Mouse (Mus musculus) heart, adult 2 months (tissue): Measurements from ENCODE around the gene Josd1. TPM values are rescaled to one million over a fixed set of nuclear protein-coding genes. Genes with fewer than 3 reads are reported as not detected.
A peak's percentile ranks its signal among the peaks of the same experiment; 100 is the strongest.

ENCODE experiments used
- DNase-seq, 2 experiments: peaks; one replicate each; pipeline ENCODE4 v3.0.0; 2021
- H3K27ac ChIP-seq: fragments of 200-600 bp; 2 replicates; pipeline ENCODE4 v1.8.1; 2022
- H3K27me3 ChIP-seq: fragments of 200-500 bp; 2 replicates; pipeline ENCODE4 v1.6.1; 2012; ENCODE audit warnings: mild to moderate bottlenecking, low read length, inconsistent platforms, mixed read lengths; ENCODE audit not compliant: control insufficient read depth, insufficient read depth
- H3K36me3 ChIP-seq: fragments of 200-500 bp; 2 replicates; pipeline ENCODE4 v1.6.1; 2012; ENCODE audit warnings: low read length, inconsistent platforms; ENCODE audit not compliant: control insufficient read depth, insufficient read depth
- H3K4me1 ChIP-seq: fragments of 200-500 bp; 2 replicates; pipeline ENCODE4 v1.6.1; 2011; ENCODE audit warnings: low read length; ENCODE audit not compliant: control insufficient read depth, insufficient read depth
- H3K4me3 ChIP-seq: fragments of 200-600 bp; 2 replicates; pipeline ENCODE4 v1.8.1; 2022
- H3K79me2 ChIP-seq: fragments of 200-500 bp; replicated peaks from 2 replicates; pipeline ENCODE4 v1.6.1; 2012; ENCODE audit warnings: mild to moderate bottlenecking, inconsistent platforms, low read length, moderate library complexity, mixed read lengths; ENCODE audit not compliant: control insufficient read depth, insufficient read depth
- H3K9ac ChIP-seq: fragments of 200-500 bp; 2 replicates; pipeline ENCODE4 v1.6.1; 2012; ENCODE audit warnings: low read depth, mild to moderate bottlenecking, control low read depth, inconsistent platforms, low read length, mixed read lengths
- CTCF ChIP-seq: fragments of 200-600 bp; IDR thresholded peaks from 2 replicates; pipeline ENCODE4 v1.8.1; 2022; ENCODE audit warnings: antibody characterized with exemption, mild to moderate bottlenecking, moderate library complexity
- EP300 ChIP-seq: fragments of 200-500 bp; IDR thresholded peaks from 2 replicates; pipeline ENCODE4 v1.6.1; 2011; ENCODE audit warnings: low read depth, low read length, control low read depth; ENCODE audit not compliant: insufficient read depth
- POLR2A ChIP-seq: fragments of 200-500 bp; IDR thresholded peaks from 2 replicates; pipeline ENCODE4 v1.6.1; 2011; ENCODE audit warnings: mild to moderate bottlenecking, low read depth, low read length, control low read depth; ENCODE audit not compliant: insufficient read depth
- WGBS: fragments of 180-500 bp; shearing (Covaris S2); methylation state at CpG from one replicate; pipeline ENCODE4 v1.1.7; 2018; 5-methylcytosine and 5-hydroxymethylcytosine counted together
- intact Hi-C: fragments of 180-260 bp; cut with DNase I; formaldehyde crosslinking; loops from one replicate; pipeline ENCODE4 v1.15.1; 2025
- polyA plus RNA-seq: library from polyadenylated mRNA; depleted of rRNA; stranded (reverse); fragments of >200 nt; gene quantifications from 2 replicates; pipeline ENCODE4 v1.2.3, GENCODE M21; 2012
- total RNA-seq, 2 experiments: library from RNA; stranded (reverse); gene quantifications; 2 replicates each; pipeline ENCODE4 v1.2.3; 2021

Josd1 gene
- total and polyA plus RNA-seq, 3 experiments = 16.1 to 24.9 (median 22.1) TPM

DNA sequence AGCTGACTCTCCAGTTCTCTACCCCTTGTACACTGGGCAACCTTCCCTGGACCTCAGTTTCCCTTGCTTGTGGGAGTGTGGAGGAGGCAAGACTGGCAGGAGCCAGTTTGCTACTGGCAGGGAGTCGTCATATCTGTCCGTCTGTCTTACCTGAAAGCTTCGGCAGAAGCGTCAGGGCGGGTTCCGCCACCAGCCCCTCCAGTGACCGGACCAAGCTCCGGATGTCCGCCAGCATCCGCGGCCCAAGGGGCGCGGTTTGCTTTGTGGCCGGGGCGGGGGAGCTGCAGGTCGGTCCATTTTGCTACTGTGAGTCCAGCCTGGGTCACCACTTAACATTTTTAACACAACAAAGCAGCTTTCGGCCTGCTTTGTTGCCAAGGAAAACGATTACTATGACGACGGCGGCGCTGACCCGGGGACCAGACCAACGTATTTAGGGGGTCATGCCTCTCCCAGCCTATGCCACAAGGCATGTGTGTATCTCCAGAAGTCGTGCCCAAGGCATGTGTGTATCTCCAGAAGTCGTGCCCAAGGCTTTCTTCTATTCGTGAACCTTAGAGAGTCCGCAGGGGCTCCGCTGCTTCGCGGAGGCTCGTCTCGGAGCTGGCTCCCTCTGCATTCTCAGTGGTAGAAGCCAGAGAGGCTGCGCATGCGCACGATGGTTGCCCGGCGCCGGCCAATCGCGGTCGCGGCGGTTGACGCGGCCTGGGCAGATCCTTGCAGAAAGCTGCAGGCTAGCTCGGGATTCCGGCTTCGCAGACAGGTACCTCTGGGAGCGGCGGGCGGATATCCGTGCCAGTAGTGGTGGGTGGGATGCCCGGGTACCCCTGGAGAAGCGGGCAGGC is 29.0 kb downstream of the Josd1 start, which contains the start of the genes Fam227a and Cby1:
Fam227a (minus strand) TSS at position 426 of the 845 bp plus-strand sequence.
Cby1 (plus strand) TSS at position 669 of the 845 bp plus-strand sequence.
- TF ChIP-seq POLR2A (peak; percentile 63), EP300 (no peak), CTCF (no peak)
- peak; percentile 96 for DNase-seq
- intact Hi-C loops = loop anchor here (1.0 to 5.0 kb wide), 2 partner anchors 12 to 84 kb away; partner anchors contain the start of genes Sun2 and Tomm22
- Histone ChIP-seq H3K4me3 (peak within 1 kb of the TSS; percentile 81), H3K9ac (peak within 1 kb of the TSS; percentile 85), H3K27me3 (no peaks in the 10 kb centered on the region), H3K27ac (peak within 1 kb of the TSS; percentile 98), H3K79me2 (no peaks in the 10 kb centered on the region), H3K4me1 (peaks cover 3% of the 10 kb centered on the region; the same call in 1 of the 2 replicates), H3K36me3 (no peaks in the 10 kb centered on the region; the same call in 1 of the 2 replicates)
- WGBS = under 1% methylated on average over 55 of the region's 55 CpGs

DNA sequence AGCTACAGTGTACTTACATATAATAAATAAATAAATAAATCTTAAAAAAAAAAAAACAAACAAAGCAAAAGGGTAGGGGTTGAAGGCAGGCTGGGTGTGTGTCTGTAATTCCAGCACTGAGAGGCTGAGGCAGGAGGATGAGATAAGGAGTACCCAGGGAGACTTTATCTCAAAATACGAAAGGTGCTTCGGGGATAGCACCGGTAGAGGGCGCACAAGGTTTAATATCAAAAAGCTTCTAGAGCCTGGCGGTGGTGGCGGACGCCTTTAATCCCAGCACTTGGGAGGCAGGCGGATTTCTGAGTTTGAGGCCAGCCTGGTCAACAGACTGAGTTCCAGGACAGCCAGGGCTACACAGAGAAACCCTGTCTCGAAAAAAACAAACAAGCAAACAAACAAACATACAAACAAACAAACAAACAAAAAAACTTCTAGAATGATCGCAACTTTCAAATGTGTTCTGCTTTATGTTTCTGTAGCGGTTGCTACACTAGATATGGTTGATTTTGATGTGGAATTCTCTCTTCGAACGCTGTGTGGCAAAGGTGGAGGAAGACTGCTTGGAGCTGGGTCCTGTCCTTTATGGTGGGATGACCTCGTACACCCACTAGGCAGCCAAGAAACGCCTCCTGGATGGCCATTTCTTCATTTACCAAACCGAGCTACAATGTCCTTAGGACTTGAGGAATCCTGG is 29.7 kb downstream of the Josd1 start:
- peak overlapping the region; percentile 81 for H3K4me3 ChIP-seq
- peak overlapping the region; percentile 98 for H3K27ac ChIP-seq
- peaks cover 3% of the 10 kb centered on the region; the same call in 1 of the 2 replicates for H3K4me1 ChIP-seq
- TF ChIP-seq POLR2A (no peak), CTCF (peak; percentile 82)
- 3% methylated on average over 16 of the region's 16 CpGs for WGBS
- H3K27me3 ChIP-seq = no peaks in the 10 kb centered on the region
- peak overlapping the region; percentile 76 for H3K9ac ChIP-seq
- H3K79me2 ChIP-seq = no peaks in the 10 kb centered on the region
- intact Hi-C loops = loop anchor here (1.0 to 5.0 kb wide), 2 partner anchors 12 to 84 kb away; partner anchors contain the start of genes Sun2 and Tomm22
- no peaks in the 10 kb centered on the region; the same call in 1 of the 2 replicates for H3K36me3 ChIP-seq
- peak; percentile 80 to 85 for DNase-seq

DNA sequence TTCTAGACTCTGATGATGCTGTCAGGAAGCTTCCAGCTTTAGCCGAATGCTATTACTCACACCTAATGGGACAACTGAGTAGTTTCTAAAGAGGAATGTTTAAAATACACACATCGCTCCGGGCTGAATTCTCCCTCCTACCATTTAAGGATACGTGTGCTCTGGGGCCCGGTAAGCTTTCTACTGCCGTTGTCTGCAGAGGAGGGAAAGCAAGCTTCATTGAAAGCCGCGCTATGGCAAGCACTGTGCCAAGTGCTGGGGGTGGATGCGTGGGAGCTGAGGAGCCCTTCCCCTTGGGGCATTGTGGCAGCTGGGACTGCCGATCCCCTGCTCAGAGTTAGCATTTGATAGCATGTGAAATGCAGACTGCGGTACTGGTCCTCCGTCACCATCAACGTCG is 31.3 kb downstream of the Josd1 start:
- H3K79me2 ChIP-seq = no peaks in the 10 kb centered on the region
- intact Hi-C loops = loop anchor here (5.0 kb wide), 1 partner anchor 86 kb away; the partner anchor contains the start of gene Sun2

DNA sequence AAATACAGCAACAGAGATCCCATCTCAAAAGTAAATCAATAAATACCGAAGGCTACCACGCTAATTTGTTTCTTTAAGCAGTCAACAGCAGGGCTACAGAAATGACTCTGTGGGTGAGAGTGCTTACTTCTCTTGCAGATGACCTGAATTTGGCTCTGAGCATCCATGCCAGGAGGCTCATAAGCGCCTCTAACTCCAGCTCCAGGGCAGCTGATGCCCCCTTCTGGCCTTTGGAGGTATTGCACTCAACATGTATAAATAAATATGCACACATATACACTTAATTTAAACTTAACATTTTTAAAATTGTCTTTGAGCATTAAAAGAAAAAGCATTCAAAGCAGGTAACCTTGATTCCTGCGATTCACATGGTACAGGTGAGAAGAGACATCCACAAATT is 36.2 kb downstream of the Josd1 start:
- H3K36me3 ChIP-seq = no peaks in the 10 kb centered on the region
- TF ChIP-seq POLR2A (no peak), CTCF (peak; percentile 66)
- H3K4me3 ChIP-seq = no peak overlapping the region
- DNase-seq = no peak
- intact Hi-C loops = no loop called here
- no peaks in the 10 kb centered on the region for H3K27me3 ChIP-seq
- no peaks in the 10 kb centered on the region for H3K4me1 ChIP-seq
- 84% methylated on average over 4 of the region's 4 CpGs for WGBS
- H3K79me2 ChIP-seq = no peaks in the 10 kb centered on the region
- no peak overlapping the region for H3K27ac ChIP-seq
- no peak overlapping the region for H3K9ac ChIP-seq

More for the DNA sequence above, 31.3 kb downstream of the Josd1 start:
- no peak overlapping the region for H3K27ac ChIP-seq
- TF ChIP-seq EP300 (no peak), POLR2A (no peak)
- H3K9ac ChIP-seq = no peak overlapping the region
- no peaks in the 10 kb centered on the region for H3K27me3 ChIP-seq
- 88% methylated on average over 14 of the region's 14 CpGs for WGBS
- H3K36me3 ChIP-seq = no peaks in the 10 kb centered on the region; the same call in 1 of the 2 replicates
- H3K4me3 ChIP-seq = no peak overlapping the region
- peaks cover 3% of the 10 kb centered on the region; the same call in 1 of the 2 replicates for H3K4me1 ChIP-seq
- DNase-seq = no peak

DNA sequence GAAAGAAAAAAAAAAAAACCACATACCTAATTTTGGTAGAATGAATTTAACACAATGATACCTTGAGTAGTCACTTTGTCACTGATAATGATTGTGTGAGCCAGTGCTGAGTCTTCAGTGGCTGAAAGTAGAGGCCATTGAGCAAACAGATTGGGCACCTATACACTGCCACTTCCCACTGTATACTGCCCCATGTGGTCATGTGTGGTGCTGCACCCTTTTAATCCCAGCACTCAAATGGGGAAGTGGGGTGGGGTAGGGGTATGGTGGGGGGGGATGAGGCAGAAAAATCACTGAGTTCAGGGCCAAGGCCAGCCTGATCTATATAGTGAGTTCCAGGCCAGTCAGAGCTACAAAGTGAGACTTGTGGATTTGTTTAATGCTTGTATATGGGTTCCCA is 37.1 kb downstream of the Josd1 start:
- Histone ChIP-seq H3K27me3 (no peaks in the 10 kb centered on the region), H3K79me2 (no peaks in the 10 kb centered on the region), H3K27ac (no peak overlapping the region), H3K36me3 (no peaks in the 10 kb centered on the region), H3K4me3 (no peak overlapping the region), H3K9ac (no peak overlapping the region), H3K4me1 (no peaks in the 10 kb centered on the region)
- TF ChIP-seq POLR2A (no peak), CTCF (peak; percentile 71)
- intact Hi-C loops = no loop called here
- DNase-seq = peak in 1 of 2 experiments; percentile 35

DNA sequence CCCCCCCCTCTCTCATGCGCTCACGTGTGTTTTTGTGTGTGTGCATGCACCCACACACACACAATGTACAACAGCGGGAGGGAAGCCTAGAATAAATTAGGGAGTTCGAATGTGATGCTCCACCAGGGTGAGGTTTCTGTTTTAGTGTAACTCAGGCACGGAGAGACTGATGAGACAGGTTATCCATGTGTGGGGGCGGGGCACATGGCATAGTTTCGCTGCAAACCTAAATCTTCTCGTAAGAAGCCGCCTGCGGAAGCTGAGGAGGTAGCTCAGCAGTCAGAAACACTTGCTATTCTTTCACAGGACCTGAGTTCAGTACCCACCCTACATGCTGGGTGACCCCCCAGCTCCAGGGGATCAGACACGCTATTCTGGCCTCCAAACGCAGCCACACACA is 39.6 kb downstream of the Josd1 start:
- no peak for TF ChIP-seq POLR2A
- TF ChIP-seq EP300 = no peak
- no peak for TF ChIP-seq CTCF
- no peak overlapping the region for H3K27ac ChIP-seq
- 90% methylated on average over 12 of the region's 12 CpGs for WGBS
- intact Hi-C loops = no loop called here
- no peak overlapping the region for H3K9ac ChIP-seq
- no peak for DNase-seq
- no peaks in the 10 kb centered on the region for H3K27me3 ChIP-seq
- H3K4me3 ChIP-seq = no peak overlapping the region
- no peaks in the 10 kb centered on the region for H3K4me1 ChIP-seq
- no peaks in the 10 kb centered on the region for H3K36me3 ChIP-seq
- H3K79me2 ChIP-seq = no peaks in the 10 kb centered on the region
